Mouse (Mus musculus): ENCODE data around the gene Rusc2.

DNA sequence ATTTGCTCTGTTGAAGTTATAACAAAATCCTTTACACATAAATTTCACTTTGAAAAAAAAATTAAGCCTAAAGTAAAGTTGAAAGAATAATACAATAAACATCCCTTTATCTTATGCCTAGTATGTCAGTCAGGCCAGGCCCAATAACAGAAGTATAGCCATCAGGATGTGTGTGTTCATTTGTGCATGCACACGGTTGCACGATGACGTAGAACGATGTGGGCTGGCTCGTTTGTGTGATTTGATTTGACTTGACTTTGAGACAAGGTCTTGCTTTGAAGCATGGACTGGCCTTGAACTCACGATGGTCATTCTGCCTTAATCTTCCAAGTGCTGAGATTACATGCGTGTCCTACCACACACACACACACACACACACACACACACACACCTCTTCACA is 85.1 kb downstream of the Rusc2 start:
- TF ChIP-seq POLR2A (IDR thresholded peaks at IDR 0.05; ENCODE audit: extremely low read depth, insufficient read depth, low read length) (no peak), CTCF (IDR thresholded peaks at IDR 0.05; ENCODE audit: extremely low read depth, insufficient read depth, low read length) (no peak)
